Mouse (Mus musculus) neural tube, embryonic 10.5 days (tissue): ENCODE measurements around the gene Hist1h2ac.

ENCODE experiments used
- DNase-seq: peaks from one replicate; pipeline ENCODE4 v3.0.0-alpha.2; 2017; ENCODE audit warnings: low spot score; ENCODE audit errors: extremely low spot score

Gene Hist1h2ac

DNA sequence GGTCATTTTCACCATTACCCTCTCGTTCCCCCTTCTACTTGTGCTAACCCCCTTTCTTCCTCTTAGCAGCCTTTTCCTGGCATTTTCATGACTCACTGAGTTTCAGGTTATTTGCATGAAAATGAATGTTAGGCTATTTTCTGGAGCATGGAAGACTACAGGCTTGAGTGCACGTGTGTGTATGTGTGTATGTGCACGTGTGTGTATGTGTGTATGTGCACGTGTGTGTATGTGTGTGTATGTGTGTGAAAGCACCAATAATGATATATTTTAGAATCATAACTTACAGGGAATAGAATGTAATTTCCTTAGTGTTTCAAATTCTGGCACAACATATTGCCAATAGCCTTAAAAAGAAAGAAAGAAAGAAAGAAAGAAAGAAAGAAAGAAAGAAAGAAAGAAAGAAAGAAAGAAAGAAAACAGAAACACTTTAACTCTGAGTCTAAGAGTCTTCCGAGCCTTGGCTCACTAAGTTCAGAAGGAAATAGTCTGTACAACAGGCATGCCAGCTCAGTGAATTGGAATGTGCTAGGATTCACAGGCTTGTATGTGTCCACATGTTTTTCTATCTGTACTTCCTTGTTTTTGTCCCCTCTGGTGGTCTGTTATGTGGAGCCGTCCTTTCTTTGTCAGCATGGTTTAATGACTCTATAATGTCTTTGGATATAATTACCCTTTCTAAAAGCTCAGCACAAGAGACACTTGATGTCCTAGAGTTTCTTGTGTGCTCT lies 23.9 kb downstream of the Hist1h2ac start:
- no peak for DNase-seq
